Mouse (Mus musculus) hindbrain, embryonic 12.5 days (tissue): Measurements from ENCODE around the gene Gm20661. TPM values are rescaled to one million over a fixed set of nuclear protein-coding genes. Genes with fewer than 3 reads are reported as not detected.

Source experiments
- ATAC-seq: fragments of 200-750 bp; cut with Nextera tagmentation; 2 replicates; pipeline ENCODE4 v1.8.0; 2017; ENCODE audit warnings: moderate TSS enrichment; ENCODE audit not compliant: low FRiP score
- H3K27ac ChIP-seq: fragments of 300-500 bp; sonication (generic); 2 replicates; pipeline ENCODE4 v1.5.1; 2016; ENCODE audit warnings: mild to moderate bottlenecking
- H3K27me3 ChIP-seq: fragments of 300-500 bp; sonication (generic); 2 replicates; pipeline ENCODE4 v1.6.1; 2016; ENCODE audit warnings: mild to moderate bottlenecking
- H3K36me3 ChIP-seq: fragments of 300-500 bp; sonication (generic); 2 replicates; pipeline ENCODE4 v1.6.1; 2016; ENCODE audit warnings: mild to moderate bottlenecking
- H3K4me1 ChIP-seq: fragments of 300-500 bp; sonication (generic); 2 replicates; pipeline ENCODE4 v1.6.1; 2016
- H3K4me2 ChIP-seq: fragments of 300-500 bp; sonication (generic); replicated peaks from 2 replicates; pipeline ENCODE4 v1.6.1; 2016; ENCODE audit warnings: mild to moderate bottlenecking
- H3K4me3 ChIP-seq: fragments of 300-500 bp; sonication (generic); 2 replicates; pipeline ENCODE4 v1.5.1; 2016; ENCODE audit warnings: mild to moderate bottlenecking
- H3K9ac ChIP-seq: fragments of 300-500 bp; sonication (generic); 2 replicates; pipeline ENCODE4 v1.6.1; 2016; ENCODE audit warnings: mild to moderate bottlenecking, moderate library complexity
- H3K9me3 ChIP-seq: fragments of 300-500 bp; sonication (generic); replicated peaks from 2 replicates; pipeline ENCODE4 v1.6.1; 2016; ENCODE audit warnings: mild to moderate bottlenecking
- WGBS: fragments of 180-500 bp; shearing (Covaris S2); methylation state at CpG from one replicate; pipeline ENCODE4 v1.1.7; 2016; 5-methylcytosine and 5-hydroxymethylcytosine counted together
- polyA plus RNA-seq: library from polyadenylated mRNA; unstranded; fragments of >200 nt; fragmentation: Nextera tagmentation; extraction: Ambion mirVana; gene quantifications from 2 replicates; pipeline ENCODE4 v1.2.1, GENCODE M21; 2016

Gm20661 gene
- 3.2 and 3.3 TPM in 2 replicates for polyA plus RNA-seq

- peak within 1 kb of the TSS; percentile 41 for H3K9ac ChIP-seq
Observed at GRCm38 (mm10) chr9:107982681-107983346, at the start of gene Gm20661. TSS of gene Gm20661 (plus strand) at chr9:107983058.

DNA sequence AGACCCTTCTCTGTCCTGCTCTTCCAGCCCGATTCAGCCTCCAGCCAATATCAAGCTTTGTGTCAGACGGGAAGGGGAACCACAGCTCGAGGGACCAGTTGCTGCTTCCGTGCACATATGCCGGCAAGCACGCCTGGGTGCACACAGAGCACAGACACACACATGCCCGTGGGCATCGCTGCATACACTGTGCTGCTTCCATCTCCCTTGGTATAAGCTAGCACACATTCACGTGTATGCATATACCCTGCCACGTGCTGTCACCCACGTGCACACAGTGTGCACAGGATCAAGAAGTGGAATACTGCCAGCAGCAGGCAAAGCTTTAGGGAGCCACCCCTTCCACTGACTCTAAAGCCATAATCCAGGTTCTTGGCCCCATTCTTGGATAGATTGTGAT lies 48.7 kb upstream of the Gm20661 start:
- H3K36me3 ChIP-seq = no peaks in the 10 kb centered on the region
- H3K27ac ChIP-seq = no peak overlapping the region
- no peak for ATAC-seq
- WGBS = 88% methylated on average over 11 of the region's 11 CpGs
- H3K4me2 ChIP-seq = no peak overlapping the region
- no peak overlapping the region for H3K4me3 ChIP-seq
- peaks cover 27% of the 10 kb centered on the region for H3K4me1 ChIP-seq
- H3K9ac ChIP-seq = no peak overlapping the region
- no peaks in the 10 kb centered on the region for H3K9me3 ChIP-seq
- H3K27me3 ChIP-seq = peaks cover 32% of the 10 kb centered on the region

More at GRCm38 (mm10) chr9:107982681-107983346, at the start of gene Gm20661:
- no peaks in the 10 kb centered on the region for H3K9me3 ChIP-seq
- H3K4me3 ChIP-seq = peak within 1 kb of the TSS; percentile 62
- no peak for ATAC-seq
- H3K4me2 ChIP-seq = peak within 1 kb of the TSS; percentile 84
- peaks cover 24% of the 10 kb centered on the region for H3K27me3 ChIP-seq
- WGBS = 48% methylated on average over 14 of the region's 14 CpGs
- H3K4me1 ChIP-seq = peaks cover 38% of the 10 kb centered on the region
- no peaks in the 10 kb centered on the region for H3K36me3 ChIP-seq
- H3K27ac ChIP-seq = peak within 1 kb of the TSS; percentile 82

DNA sequence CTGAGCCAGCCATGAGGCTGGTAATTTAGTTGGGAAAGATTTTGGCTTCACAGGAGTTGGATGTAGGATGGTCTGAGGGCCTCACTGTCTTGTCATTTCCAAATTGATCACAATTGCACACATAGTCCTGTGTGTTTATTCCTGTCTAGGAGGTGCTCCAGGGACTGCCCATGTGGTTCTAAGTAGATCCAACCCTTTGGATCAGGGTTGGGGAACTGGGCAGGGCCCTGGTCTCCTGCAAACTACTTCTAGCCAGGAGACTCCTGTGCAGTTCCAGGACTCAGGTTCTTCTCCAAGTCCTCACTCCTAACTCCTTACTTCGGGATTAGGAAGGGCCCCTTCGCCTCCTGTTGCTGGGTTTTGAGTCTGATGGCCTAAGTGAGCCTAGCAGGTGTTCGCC lies 47.5 kb upstream of the Gm20661 start, which contains the start of gene Camkv:
TSS of gene Camkv (plus strand) at position 301 of the 400 bp plus-strand sequence.
- H3K9me3 ChIP-seq = no peaks in the 10 kb centered on the region
- H3K27ac ChIP-seq = no peak within 1 kb of the TSS; the same call in 1 of the 2 replicates
- peak within 1 kb of the TSS; percentile 70 for H3K9ac ChIP-seq
- peak within 1 kb of the TSS; percentile 44 for H3K4me3 ChIP-seq
- no peak for ATAC-seq
- WGBS = 11% methylated on average over 3 of the region's 3 CpGs
- H3K4me1 ChIP-seq = peaks cover 27% of the 10 kb centered on the region
- peak within 1 kb of the TSS; percentile 97 for H3K4me2 ChIP-seq
- H3K36me3 ChIP-seq = no peaks in the 10 kb centered on the region
- H3K27me3 ChIP-seq = peaks cover 32% of the 10 kb centered on the region

DNA sequence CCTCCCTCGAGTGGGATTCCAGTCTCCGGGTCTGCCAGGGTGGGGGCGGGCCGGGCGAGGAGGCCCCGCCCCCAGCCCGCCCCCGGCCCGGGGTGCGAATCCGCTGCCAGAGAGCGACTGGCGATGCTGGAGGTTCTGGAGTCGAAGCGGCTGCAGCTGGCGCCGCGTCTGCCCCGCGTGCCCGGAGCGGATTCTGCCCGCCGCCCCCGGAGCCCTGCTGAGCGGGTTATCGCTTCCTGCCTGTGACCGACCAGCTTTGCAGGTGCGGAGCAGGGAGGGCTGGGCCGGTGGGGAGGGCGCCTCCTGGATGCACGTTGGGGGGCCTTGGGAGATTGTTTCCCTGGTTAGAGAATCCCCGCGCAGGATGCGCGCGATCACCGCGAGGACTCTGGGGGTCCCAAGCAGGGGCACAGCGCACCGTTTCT lies 47.1 kb upstream of the Gm20661 start:
- H3K9me3 ChIP-seq = no peaks in the 10 kb centered on the region
- peak overlapping the region; percentile 97 for H3K4me2 ChIP-seq
- no peak overlapping the region; the same call in 1 of the 2 replicates for H3K27ac ChIP-seq
- no peaks in the 10 kb centered on the region for H3K36me3 ChIP-seq
- peaks cover 27% of the 10 kb centered on the region for H3K4me1 ChIP-seq
- H3K9ac ChIP-seq = peak overlapping the region; percentile 70
- 0% methylated on average over 41 of the region's 41 CpGs for WGBS
- H3K27me3 ChIP-seq = peaks cover 32% of the 10 kb centered on the region
- ATAC-seq = peak; percentile 62
- peak overlapping the region; percentile 44 for H3K4me3 ChIP-seq

- peak overlapping the region; percentile 97 for H3K4me2 ChIP-seq
- WGBS = under 1% methylated on average over 29 of the region's 29 CpGs
Observed at GRCm38 (mm10) chr9:107936215-107936822, 46.5 kb upstream of the Gm20661 start.

DNA sequence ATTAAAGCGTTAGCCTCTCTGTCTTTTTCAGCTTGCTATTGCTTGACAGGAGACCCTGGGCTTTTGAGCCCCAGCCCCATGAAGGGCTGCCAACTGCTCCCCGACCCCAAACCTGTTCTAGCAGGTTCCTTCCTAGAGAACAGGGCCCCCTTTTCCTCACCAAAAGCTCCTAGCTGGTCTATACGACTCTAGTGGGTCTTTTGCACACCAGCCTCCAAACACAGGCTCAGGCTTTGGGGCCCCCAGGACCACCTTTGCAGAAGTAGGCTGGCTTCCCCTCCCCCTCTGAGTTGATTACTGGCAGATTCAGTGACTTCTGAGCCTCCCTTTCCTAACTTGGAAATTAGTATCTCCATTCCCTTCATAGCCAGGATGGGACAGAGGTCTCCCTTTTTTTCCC lies 46.0 kb upstream of the Gm20661 start:
- 4% methylated on average over 3 of the region's 3 CpGs for WGBS
- Histone ChIP-seq H3K9me3 (no peaks in the 10 kb centered on the region), H3K4me3 (peak overlapping the region; percentile 44), H3K4me2 (peak overlapping the region; percentile 97), H3K4me1 (peaks cover 27% of the 10 kb centered on the region), H3K9ac (no peak overlapping the region), H3K27ac (no peak overlapping the region), H3K27me3 (peaks cover 32% of the 10 kb centered on the region), H3K36me3 (no peaks in the 10 kb centered on the region)
- ATAC-seq = no peak

More at GRCm38 (mm10) chr9:107936215-107936822, 46.5 kb upstream of the Gm20661 start:
- Histone ChIP-seq H3K36me3 (no peaks in the 10 kb centered on the region), H3K27ac (no peak overlapping the region; the same call in 1 of the 2 replicates), H3K9ac (peak overlapping the region; percentile 70), H3K27me3 (peaks cover 32% of the 10 kb centered on the region), H3K4me3 (peak overlapping the region; percentile 44), H3K4me1 (peaks cover 27% of the 10 kb centered on the region), H3K9me3 (no peaks in the 10 kb centered on the region)
- peak; percentile 71 for ATAC-seq

- ATAC-seq = no peak
- H3K27ac ChIP-seq = no peak overlapping the region
- H3K27me3 ChIP-seq = no peaks in the 10 kb centered on the region
- peaks cover 15% of the 10 kb centered on the region for H3K4me1 ChIP-seq
- no peaks in the 10 kb centered on the region for H3K9me3 ChIP-seq
- no peak overlapping the region for H3K9ac ChIP-seq
- no peaks in the 10 kb centered on the region for H3K36me3 ChIP-seq
- no peak overlapping the region for H3K4me2 ChIP-seq
- WGBS = 93% methylated on average over 31 of the region's 31 CpGs
- no peak overlapping the region for H3K4me3 ChIP-seq
Observed at GRCm38 (mm10) chr9:107947241-107948194, 35.3 kb upstream of the Gm20661 start.

DNA sequence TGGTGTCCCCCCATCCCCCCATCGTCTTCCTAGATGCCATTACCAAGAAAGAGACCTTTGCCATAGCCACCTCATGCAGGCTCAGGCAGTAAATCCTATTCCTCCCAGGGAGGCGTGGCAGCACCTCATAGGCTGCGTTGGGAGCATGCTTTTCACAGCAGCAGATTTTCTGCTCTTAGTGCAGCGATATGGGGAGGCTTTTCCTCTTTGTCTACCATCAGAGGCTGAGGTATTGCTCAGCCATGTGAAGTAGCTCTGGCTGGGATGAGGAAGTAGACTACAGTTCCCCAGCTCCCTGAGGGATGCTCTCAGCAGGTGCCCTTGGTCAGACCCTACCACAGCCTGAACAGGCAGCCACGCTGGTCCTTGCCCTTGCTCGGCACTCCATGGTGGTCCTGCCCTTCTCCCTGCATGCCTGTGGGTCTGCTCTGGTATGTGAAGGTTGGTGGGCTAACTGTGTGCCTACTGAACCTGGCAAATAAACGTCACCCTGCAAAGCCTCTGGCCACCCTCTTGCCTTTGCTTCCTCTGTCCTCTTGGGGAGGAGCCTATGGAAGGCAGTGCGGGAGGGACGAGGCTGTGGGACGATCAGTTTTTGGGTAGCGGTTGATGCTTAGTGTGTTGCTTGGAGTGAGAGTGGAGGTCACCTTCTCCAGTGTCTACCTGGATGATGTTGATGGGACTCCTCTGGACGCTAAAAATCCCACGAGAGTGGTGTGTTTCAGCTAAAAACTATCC lies 33.5 kb upstream of the Gm20661 start:
- H3K27ac ChIP-seq = no peak overlapping the region
- 81% methylated on average over 13 of the region's 13 CpGs for WGBS
- H3K9ac ChIP-seq = no peak overlapping the region
- peaks cover 15% of the 10 kb centered on the region for H3K4me1 ChIP-seq
- no peak overlapping the region for H3K4me3 ChIP-seq
- ATAC-seq = no peak
- no peaks in the 10 kb centered on the region for H3K36me3 ChIP-seq
- H3K27me3 ChIP-seq = no peaks in the 10 kb centered on the region
- H3K9me3 ChIP-seq = no peaks in the 10 kb centered on the region
- no peak overlapping the region for H3K4me2 ChIP-seq

DNA sequence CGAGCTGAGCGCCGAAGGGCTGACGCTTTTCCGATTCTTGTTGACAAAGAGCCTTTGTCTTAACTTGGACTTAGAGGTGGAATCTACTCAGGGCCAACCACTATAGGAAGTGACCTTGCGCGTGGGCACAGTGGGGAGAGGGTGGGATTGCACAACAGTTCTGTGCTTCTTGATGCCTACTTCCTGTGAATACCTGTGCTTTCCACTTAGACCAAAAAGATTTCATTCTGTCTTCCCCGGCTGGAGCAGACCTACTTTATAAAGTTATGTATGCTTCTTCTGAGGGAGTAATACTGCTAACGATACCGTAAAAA lies 33.0 kb upstream of the Gm20661 start, which contains the start of gene Traip:
TSS of gene Traip (plus strand) at position 215 of the 314 bp plus-strand sequence.
- ATAC-seq = no peak
- 90% methylated on average over 10 of the region's 10 CpGs for WGBS
- peak within 1 kb of the TSS; percentile 85; the same call in 1 of the 2 replicates for H3K27ac ChIP-seq

GRCm38 (mm10) chr9:107950460-107951355 lies 32.1 kb upstream of the Gm20661 start:
- WGBS = 9% methylated on average over 45 of the region's 45 CpGs
- Histone ChIP-seq H3K36me3 (no peaks in the 10 kb centered on the region), H3K9me3 (no peaks in the 10 kb centered on the region), H3K9ac (peak overlapping the region; percentile 72), H3K4me1 (peaks cover 15% of the 10 kb centered on the region), H3K4me3 (peak overlapping the region; percentile 67), H3K27me3 (no peaks in the 10 kb centered on the region), H3K4me2 (peak overlapping the region; percentile 82), H3K27ac (peak overlapping the region; percentile 85; the same call in 1 of the 2 replicates)
- ATAC-seq = peak; percentile 92

More for the DNA sequence above, 33.0 kb upstream of the Gm20661 start, which contains the start of gene Traip:
- Histone ChIP-seq H3K4me2 (peak within 1 kb of the TSS; percentile 82), H3K36me3 (no peaks in the 10 kb centered on the region), H3K4me3 (peak within 1 kb of the TSS; percentile 67), H3K9me3 (no peaks in the 10 kb centered on the region), H3K27me3 (no peaks in the 10 kb centered on the region), H3K4me1 (peaks cover 15% of the 10 kb centered on the region), H3K9ac (peak within 1 kb of the TSS; percentile 72)
